Mouse (Mus musculus): ENCODE results near the gene Itpripl2.

- TF ChIP-seq TAL1 (conservative IDR thresholded peaks at IDR 0.05; ENCODE audit: low read depth, low read length) (no peak), CTCF (IDR thresholded peaks at IDR 0.05; ENCODE audit: low read depth, low read length) (no peak)
Measured at GRCm38 (mm10) chr7:118453722-118454121, 38.1 kb downstream of the Itpripl2 start.

All from G1E (cell line).